Mouse (Mus musculus): ENCODE data around the gene Krt13. TPM values are rescaled to one million over a fixed set of nuclear protein-coding genes. Genes with fewer than 3 reads are reported as not detected.

Krt13 gene
- polyA plus RNA-seq (2012; ENCODE audit: insufficient read depth, low replicate concordance) = not detected in 2 replicates

- no peaks in the 10 kb centered on the region for H3K9me3 ChIP-seq
- no peak for TF ChIP-seq GATA1 (IDR thresholded peaks at IDR 0.05; ENCODE audit: borderline replicate concordance, low read length)
- TF ChIP-seq FLI1 (IDR thresholded peaks at IDR 0.05; ENCODE audit: low read length) = no peak
- no peaks in the 10 kb centered on the region for H3K36me3 ChIP-seq (replicated peaks; ENCODE audit: low read length)
- H3K4me3 ChIP-seq (replicated peaks) = no peak within 1 kb of the TSS
- no peaks in the 10 kb centered on the region for H3K4me1 ChIP-seq
- H3K27me3 ChIP-seq (replicated peaks) = peaks cover 4% of the 10 kb centered on the region
These were observed at the start of gene Krt13 for GRCm38 (mm10) chr11:100121466-100121865. Gene Krt13, minus strand, starts transcription at chr11:100121566.

DNA sequence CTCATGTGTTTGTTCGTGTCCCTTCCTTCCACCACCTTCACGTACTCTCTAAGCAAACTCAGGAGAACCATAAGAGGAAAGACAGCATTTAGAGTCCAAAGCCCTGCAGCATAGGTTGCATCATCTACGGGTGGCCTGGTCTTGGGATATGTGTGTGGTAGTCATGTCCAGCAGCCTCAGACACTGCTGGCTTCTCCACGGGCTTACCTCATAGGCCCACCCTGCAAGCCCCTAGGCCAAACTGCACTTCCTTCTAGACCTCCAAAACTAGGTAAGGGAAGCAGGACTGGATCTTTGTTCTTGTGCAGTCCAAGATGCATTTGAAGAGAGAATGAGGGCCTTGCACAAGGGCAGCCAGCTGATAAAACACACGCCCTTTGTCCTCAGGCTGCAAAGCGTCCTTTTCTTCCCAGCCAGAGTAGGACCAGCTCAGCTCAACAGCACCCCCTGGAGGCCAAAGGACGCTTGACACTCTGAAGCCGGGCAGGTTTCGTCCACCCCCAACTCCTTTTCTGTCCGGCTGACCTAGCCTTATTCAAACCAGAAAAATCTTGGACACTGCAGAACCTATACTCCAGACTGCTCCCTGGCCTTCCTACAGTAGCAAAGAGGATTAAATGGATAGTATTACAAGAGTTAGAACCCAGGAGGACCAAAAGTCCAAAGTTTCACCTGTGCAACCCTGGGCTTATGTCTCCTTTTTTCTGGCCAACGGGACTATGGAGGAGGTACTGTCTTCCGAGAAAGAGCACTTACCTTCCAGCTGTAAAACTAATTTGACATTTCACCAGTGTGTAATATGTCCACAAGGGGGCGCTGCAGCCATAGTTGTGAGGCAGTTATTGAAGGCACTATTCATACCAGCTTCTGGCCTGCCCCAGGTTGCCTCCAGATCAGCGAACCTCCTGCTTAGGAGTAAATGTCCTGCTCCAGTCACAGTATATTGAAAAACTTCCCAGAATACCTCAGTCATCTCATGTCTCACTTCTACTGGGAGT lies 47.7 kb upstream of the Krt13 start:
- TF ChIP-seq FLI1 (IDR thresholded peaks at IDR 0.05; ENCODE audit: low read length) (no peak), GATA1 (IDR thresholded peaks at IDR 0.05; ENCODE audit: borderline replicate concordance, low read length) (no peak)

GRCm38 (mm10) chr11:100168071-100168470 lies 46.7 kb upstream of the Krt13 start:
- Histone ChIP-seq H3K4me3 (replicated peaks) (no peak overlapping the region), H3K36me3 (replicated peaks; ENCODE audit: low read length) (no peaks in the 10 kb centered on the region), H3K9me3 (no peaks in the 10 kb centered on the region), H3K4me1 (no peaks in the 10 kb centered on the region), H3K27me3 (replicated peaks) (peaks cover 11% of the 10 kb centered on the region)
- TF ChIP-seq GATA1 (IDR thresholded peaks at IDR 0.05; ENCODE audit: borderline replicate concordance, low read length) (no peak), FLI1 (IDR thresholded peaks at IDR 0.05; ENCODE audit: low read length) (no peak)

More for the DNA sequence above, 47.7 kb upstream of the Krt13 start:
- Histone ChIP-seq H3K9me3 (no peaks in the 10 kb centered on the region), H3K4me1 (no peaks in the 10 kb centered on the region), H3K27me3 (replicated peaks) (peaks cover 11% of the 10 kb centered on the region), H3K36me3 (replicated peaks; ENCODE audit: low read length) (no peaks in the 10 kb centered on the region), H3K4me3 (replicated peaks) (no peak overlapping the region)

- Histone ChIP-seq H3K9me3 (no peaks in the 10 kb centered on the region), H3K4me3 (replicated peaks) (no peak overlapping the region), H3K4me1 (no peaks in the 10 kb centered on the region), H3K27me3 (replicated peaks) (peaks cover 7% of the 10 kb centered on the region), H3K36me3 (replicated peaks; ENCODE audit: low read length) (no peaks in the 10 kb centered on the region)
- TF ChIP-seq FLI1 (IDR thresholded peaks at IDR 0.05; ENCODE audit: low read length) (no peak), GATA1 (IDR thresholded peaks at IDR 0.05; ENCODE audit: borderline replicate concordance, low read length) (no peak)
These were observed 43.0 kb upstream of the Krt13 start for GRCm38 (mm10) chr11:100164392-100164791.

DNA sequence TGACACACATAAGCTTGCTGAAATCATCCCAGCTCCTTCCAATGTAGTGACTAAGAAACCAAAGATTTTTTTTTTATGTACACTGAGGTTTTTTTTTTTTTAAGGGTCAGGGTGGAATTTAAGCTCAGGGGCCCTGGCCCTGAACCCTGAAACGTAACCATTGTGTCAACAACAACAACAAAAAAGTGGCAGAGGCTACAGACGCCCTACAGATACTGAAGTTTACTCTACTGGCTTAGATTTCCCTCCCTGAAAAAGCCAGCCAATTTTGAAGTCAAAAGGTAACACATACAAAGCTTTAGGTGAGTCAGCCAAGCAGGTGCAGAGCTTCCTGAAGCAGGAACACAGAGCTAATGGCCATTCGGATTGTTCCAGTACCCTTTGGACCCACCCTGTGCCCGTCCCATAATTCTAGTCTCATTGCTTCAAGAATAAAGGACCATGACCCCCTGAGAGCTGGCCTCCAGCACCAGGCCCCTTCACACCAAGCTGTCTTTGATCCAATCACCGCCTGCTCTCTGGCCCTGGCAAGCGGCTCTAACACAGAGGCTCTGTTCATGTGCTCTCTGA lies 36.6 kb upstream of the Krt13 start:
- H3K4me1 ChIP-seq = no peaks in the 10 kb centered on the region
- no peaks in the 10 kb centered on the region for H3K9me3 ChIP-seq
- no peaks in the 10 kb centered on the region for H3K36me3 ChIP-seq (replicated peaks; ENCODE audit: low read length)
- peaks cover 5% of the 10 kb centered on the region for H3K27me3 ChIP-seq (replicated peaks)
- TF ChIP-seq GATA1 (IDR thresholded peaks at IDR 0.05; ENCODE audit: borderline replicate concordance, low read length) (no peak), FLI1 (IDR thresholded peaks at IDR 0.05; ENCODE audit: low read length) (no peak)
- H3K4me3 ChIP-seq (replicated peaks) = no peak overlapping the region

- H3K36me3 ChIP-seq (replicated peaks; ENCODE audit: low read length) = no peaks in the 10 kb centered on the region
- TF ChIP-seq GATA1 (IDR thresholded peaks at IDR 0.05; ENCODE audit: borderline replicate concordance, low read length) (no peak), FLI1 (IDR thresholded peaks at IDR 0.05; ENCODE audit: low read length) (no peak)
- no peaks in the 10 kb centered on the region for H3K9me3 ChIP-seq
- no peaks in the 10 kb centered on the region for H3K4me1 ChIP-seq
- peaks cover 5% of the 10 kb centered on the region for H3K27me3 ChIP-seq (replicated peaks)
- no peak overlapping the region for H3K4me3 ChIP-seq (replicated peaks)
These were observed 36.0 kb upstream of the Krt13 start for GRCm38 (mm10) chr11:100157331-100157730.

DNA sequence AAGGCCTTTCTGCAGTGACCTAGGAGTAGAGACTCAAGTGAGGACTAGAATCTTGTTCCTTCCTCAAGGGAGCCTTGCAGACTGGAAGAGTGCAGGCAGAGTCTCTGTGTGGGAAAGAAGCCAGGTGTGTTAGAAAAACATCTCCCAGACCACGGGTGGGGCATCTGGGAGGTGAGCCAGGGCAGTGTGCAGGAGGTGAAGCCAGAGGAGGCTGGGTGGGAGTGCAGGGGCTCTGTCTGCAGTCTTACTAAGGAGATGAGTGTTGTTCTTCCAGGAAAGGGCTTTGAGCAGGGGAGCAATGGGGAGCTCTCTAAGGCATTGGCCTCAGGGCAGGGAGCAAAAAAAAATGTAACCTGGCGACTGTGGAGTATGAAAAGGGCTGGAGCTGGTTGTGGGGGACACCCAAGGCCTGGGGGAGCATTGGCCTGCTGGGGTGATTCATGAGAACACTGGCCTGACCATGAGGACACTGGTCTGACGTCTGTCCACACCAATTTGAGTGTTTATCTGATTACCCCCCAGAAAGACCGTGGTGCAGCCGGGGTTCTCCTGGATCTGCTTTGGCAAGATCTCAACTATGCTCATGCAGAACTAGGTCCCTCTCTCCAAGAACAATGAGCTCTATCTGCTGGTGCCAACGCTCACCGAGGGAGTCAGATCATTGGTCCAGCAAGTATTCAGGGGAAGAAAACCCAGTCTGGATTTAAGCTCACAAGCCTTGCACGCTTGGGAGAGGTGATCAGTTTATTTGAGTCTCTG lies 34.3 kb upstream of the Krt13 start:
- Histone ChIP-seq H3K4me1 (no peaks in the 10 kb centered on the region), H3K27me3 (replicated peaks) (peaks cover 5% of the 10 kb centered on the region), H3K36me3 (replicated peaks; ENCODE audit: low read length) (no peaks in the 10 kb centered on the region), H3K9me3 (no peaks in the 10 kb centered on the region), H3K4me3 (replicated peaks) (no peak overlapping the region)
- TF ChIP-seq FLI1 (IDR thresholded peaks at IDR 0.05; ENCODE audit: low read length) (no peak), GATA1 (IDR thresholded peaks at IDR 0.05; ENCODE audit: borderline replicate concordance, low read length) (no peak)

GRCm38 (mm10) chr11:100148615-100149330 lies 27.4 kb upstream of the Krt13 start, which contains the start of gene Krt19:
Gene Krt19, minus strand, starts transcription at chr11:100148665.
- Histone ChIP-seq H3K4me3 (replicated peaks) (no peak within 1 kb of the TSS), H3K9me3 (0 out of 2 replicates have a peak, but pooled peaks cover 3% of the 10 kb centered on the region), H3K4me1 (no peaks in the 10 kb centered on the region), H3K27me3 (replicated peaks) (peaks cover 32% of the 10 kb centered on the region), H3K36me3 (replicated peaks; ENCODE audit: low read length) (no peaks in the 10 kb centered on the region)
- TF ChIP-seq FLI1 (IDR thresholded peaks at IDR 0.05; ENCODE audit: low read length) = no peak
- no peak for TF ChIP-seq GATA1 (IDR thresholded peaks at IDR 0.05; ENCODE audit: borderline replicate concordance, low read length)
